Mouse (Mus musculus) testis, adult 2 months (tissue): Measurements from ENCODE around the gene Setd1a. TPM values are rescaled to one million over a fixed set of nuclear protein-coding genes. Genes with fewer than 3 reads are reported as not detected.
A peak's percentile ranks its signal among the peaks of the same experiment; 100 is the strongest.
"Not testable (repeated sequence)": the region's sequence is repeated elsewhere in the genome, so short reads cannot be mapped to it uniquely, and the experiment has no call there.

ENCODE experiments used
- H3K27ac ChIP-seq: fragments of 200-500 bp; 2 replicates; pipeline ENCODE4 v1.5.1; 2012; ENCODE audit warnings: low read depth, low read length; ENCODE audit not compliant: control insufficient read depth, insufficient read depth
- H3K27me3 ChIP-seq: fragments of 200-500 bp; 2 replicates; pipeline ENCODE4 v1.6.1; 2012; ENCODE audit warnings: mild to moderate bottlenecking, low read length, moderate library complexity; ENCODE audit not compliant: control insufficient read depth, insufficient read depth
- H3K36me3 ChIP-seq: fragments of 200-500 bp; 2 replicates; pipeline ENCODE4 v1.6.1; 2012; ENCODE audit warnings: mild to moderate bottlenecking, low read length; ENCODE audit not compliant: control insufficient read depth, insufficient read depth
- H3K4me1 ChIP-seq: fragments of 200-500 bp; 2 replicates; pipeline ENCODE4 v1.6.1; 2012; ENCODE audit warnings: low read length; ENCODE audit not compliant: control insufficient read depth, insufficient read depth
- H3K4me3 ChIP-seq: fragments of 200-500 bp; 2 replicates; pipeline ENCODE4 v1.5.1; 2012; ENCODE audit warnings: low read depth, mild to moderate bottlenecking, low read length, moderate library complexity, mixed read lengths; ENCODE audit not compliant: control insufficient read depth
- CTCF ChIP-seq: fragments of 200-500 bp; IDR thresholded peaks from 2 replicates; pipeline ENCODE4 v1.5.1; 2012; ENCODE audit warnings: low read depth, mild to moderate bottlenecking, inconsistent platforms, low read length, moderate library complexity; ENCODE audit not compliant: control insufficient read depth, insufficient read depth, insufficient replicate concordance
- POLR2A ChIP-seq: fragments of 200-500 bp; IDR thresholded peaks from 2 replicates; pipeline ENCODE4 v1.6.1; 2012; ENCODE audit warnings: low read depth, mild to moderate bottlenecking, inconsistent platforms, low read length, moderate library complexity; ENCODE audit not compliant: control insufficient read depth
- polyA plus RNA-seq: library from polyadenylated mRNA; depleted of rRNA; stranded (reverse); fragments of >200 nt; gene quantifications from 2 replicates; pipeline ENCODE4 v1.2.3, GENCODE M21; 2012

Gene Setd1a
- polyA plus RNA-seq, 1 experiment, result 18.2 TPM

DNA sequence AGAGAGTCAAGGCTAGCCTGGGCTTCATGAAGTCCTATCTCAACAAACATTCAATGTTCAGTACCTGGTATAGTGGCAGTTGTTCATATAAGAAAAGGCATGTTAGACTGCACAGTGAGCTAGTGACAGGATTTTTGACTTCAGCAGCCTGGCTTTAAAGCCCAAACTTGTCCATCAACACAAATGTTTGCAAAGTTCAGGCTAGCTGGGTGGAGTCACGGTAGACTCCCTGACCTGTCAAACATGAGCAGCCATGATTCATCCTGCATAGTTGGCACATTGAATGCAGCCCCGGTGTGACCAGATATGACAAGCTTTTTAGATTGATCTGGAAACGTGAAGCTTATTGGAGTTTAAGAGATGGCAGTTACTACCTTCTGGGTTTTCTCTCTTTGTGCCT is 4.4 kb upstream of the Setd1a start:
- Histone ChIP-seq H3K4me1 (peaks cover 28% of the 10 kb centered on the region), H3K27me3 (no peaks in the 10 kb centered on the region), H3K4me3 (no peak overlapping the region; the same call in 1 of the 2 replicates), H3K36me3 (no peaks in the 10 kb centered on the region), H3K27ac (no peak overlapping the region)
- TF ChIP-seq POLR2A (no peak), CTCF (no peak)

- Histone ChIP-seq H3K36me3 (no peaks in the 10 kb centered on the region), H3K27ac (no peak overlapping the region), H3K4me3 (no peak overlapping the region), H3K4me1 (peaks cover 23% of the 10 kb centered on the region), H3K27me3 (no peaks in the 10 kb centered on the region)
- no peak for TF ChIP-seq CTCF
- TF ChIP-seq POLR2A, result no peak
Observed at GRCm38 (mm10) chr7:127772557-127772956, 3.9 kb upstream of the Setd1a start.

DNA sequence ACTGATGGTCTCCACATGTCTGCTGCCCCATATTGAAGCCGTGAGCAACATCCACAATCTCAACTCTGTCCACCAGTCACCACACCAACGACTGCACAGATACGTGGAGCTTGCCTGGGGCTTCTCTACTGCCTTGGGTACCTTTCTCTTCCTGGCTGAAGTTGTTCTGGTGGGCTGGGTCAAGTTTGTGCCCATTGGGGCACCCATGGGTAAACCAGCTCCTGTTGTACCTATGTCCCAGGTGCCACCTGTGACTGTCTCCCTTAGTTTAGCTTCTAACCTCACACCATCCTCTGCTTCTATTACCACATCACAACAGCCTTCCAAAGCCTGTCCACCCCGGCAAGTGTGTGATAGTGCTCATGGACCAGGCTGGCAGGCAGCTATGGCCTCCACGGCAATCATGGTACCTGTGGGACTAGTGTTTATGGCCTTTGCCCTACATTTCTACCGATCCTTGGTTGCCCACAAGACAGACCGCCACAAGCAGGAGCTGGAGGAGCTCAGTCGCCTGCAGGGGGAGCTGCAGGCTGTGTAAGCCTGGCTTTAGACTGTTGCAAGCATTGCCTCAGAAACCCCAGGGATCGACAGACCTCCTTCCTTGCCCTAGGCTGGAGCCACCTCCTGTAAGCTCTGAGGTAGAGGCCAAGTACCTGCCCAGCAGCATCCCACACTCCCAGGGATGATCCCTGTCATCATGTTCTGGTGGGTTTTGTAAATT is 2.6 kb upstream of the Setd1a start:
- Histone ChIP-seq H3K27ac (no peak overlapping the region), H3K4me3 (no peak overlapping the region)

DNA sequence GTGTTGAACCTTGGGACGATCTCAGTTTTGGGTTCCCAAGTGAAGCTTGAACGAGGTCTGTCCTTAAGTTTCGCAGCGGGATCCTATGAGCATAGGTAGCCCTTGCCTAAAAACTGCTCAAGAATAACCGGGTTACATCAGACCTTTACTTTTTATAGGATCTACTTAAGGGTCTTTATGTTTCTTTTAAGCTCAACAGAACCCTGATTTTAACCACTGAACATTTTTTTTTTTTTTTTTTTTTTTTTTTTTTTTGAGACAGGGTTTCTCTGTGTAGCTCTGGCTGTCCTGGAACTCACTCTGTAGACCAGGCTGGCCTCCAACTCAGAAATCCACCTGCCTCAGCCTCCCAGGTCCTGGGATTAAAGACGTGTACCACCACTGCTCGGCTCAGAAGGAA is 633 bp upstream of the Setd1a start:
- H3K27me3 ChIP-seq, H3K36me3 ChIP-seq: not testable (repeated sequence)
- Histone ChIP-seq H3K4me1 (peaks cover 10% of the 10 kb centered on the region), H3K27ac (peak overlapping the region; percentile 99), H3K4me3 (peak overlapping the region; percentile 97)

More for the DNA sequence above, 2.6 kb upstream of the Setd1a start:
- TF ChIP-seq CTCF (peak; percentile 58; the same call in 1 of the 2 replicates), POLR2A (no peak)
- Histone ChIP-seq H3K36me3 (no peaks in the 10 kb centered on the region), H3K27me3 (no peaks in the 10 kb centered on the region), H3K4me1 (peaks cover 19% of the 10 kb centered on the region)

DNA sequence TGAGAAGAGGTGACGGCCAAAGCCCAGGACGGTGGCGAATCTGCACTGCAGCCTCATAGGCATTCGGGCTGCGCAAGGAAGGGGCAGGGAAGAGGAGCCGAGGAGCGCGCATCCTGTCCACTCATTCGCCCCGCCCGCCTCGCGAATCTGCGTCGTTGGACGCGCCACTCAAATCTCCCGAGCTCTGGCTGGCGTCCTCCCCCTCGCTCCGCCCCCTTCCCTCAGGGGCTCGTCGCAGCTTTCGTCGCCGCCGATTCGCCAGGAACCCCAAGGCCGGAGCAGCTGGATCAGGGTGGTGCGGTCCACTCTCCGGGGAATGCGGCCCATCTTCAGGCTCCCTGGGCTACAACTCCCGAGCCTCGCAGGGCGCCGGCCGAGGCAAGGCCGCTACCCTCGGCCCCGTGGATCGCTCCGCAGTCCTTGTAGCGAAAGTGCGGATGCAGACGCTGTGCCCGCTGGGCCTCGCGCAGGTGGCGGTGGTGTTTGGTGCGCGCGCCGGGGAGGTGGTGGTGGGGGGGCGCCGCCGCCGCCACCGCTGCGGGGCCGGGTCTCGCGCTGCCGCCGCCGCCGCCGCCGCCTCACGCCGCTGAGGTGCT is 506 bp downstream of the Setd1a start:
- Histone ChIP-seq H3K4me1 (peaks cover 7% of the 10 kb centered on the region), H3K36me3 (peaks cover 5% of the 10 kb centered on the region), H3K4me3 (peak overlapping the region; percentile 97), H3K27me3 (no peaks in the 10 kb centered on the region), H3K27ac (peak overlapping the region; percentile 99)
- no peak for TF ChIP-seq CTCF
- peak; percentile 76; the same call in 1 of the 2 replicates for TF ChIP-seq POLR2A

DNA sequence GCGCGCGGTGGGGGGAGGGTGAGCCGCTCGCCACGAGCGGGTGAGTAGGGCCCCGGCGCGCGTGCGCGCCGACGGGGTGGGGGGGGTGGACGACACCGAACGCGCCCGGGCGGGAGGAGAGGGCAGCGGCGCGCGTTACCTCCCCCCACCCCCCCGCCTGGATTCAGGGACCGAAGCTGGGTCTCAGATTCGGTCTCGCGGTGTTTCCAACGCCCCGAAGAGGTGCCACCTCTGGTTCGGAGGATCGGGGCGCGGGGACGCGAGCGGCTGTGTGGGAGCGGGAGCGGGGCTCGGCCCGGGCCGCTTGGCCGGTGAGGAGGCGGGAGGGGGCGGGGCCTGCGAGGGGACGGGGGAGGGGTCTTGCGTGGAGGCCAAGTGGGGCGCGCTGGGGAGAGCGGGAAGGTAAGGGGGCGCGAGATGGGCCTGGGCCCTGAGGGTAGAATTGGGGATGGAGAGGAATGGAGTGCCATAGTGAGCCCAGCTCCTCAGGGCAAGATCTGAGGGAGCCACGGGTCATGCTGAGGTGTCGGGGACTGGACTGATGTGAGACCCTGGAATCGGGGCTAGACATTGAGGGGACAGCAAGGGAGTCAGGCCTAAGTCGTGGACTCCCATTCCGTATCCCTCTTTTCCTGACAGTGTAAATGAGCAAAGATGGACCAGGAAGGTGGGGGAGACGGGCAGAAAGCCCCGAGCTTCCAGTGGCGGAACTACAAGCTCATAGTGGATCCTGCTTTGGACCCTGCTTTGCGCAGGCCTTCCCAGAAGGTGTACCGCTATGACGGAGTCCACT is 1.2 kb downstream of the Setd1a start:
- TF ChIP-seq POLR2A, result no peak
- TF ChIP-seq CTCF, result no peak
- Histone ChIP-seq H3K4me3 (peak overlapping the region; percentile 97), H3K27ac (peak overlapping the region; percentile 99), H3K36me3 (peaks cover 7% of the 10 kb centered on the region), H3K4me1 (peaks cover 7% of the 10 kb centered on the region), H3K27me3 (no peaks in the 10 kb centered on the region)

GRCm38 (mm10) chr7:127778350-127778749 is 1.9 kb downstream of the Setd1a start:
- Histone ChIP-seq H3K27ac (peak overlapping the region; percentile 90; the same call in 1 of the 2 replicates), H3K4me3 (peak overlapping the region; percentile 97), H3K36me3 (peaks cover 7% of the 10 kb centered on the region), H3K4me1 (peaks cover 7% of the 10 kb centered on the region), H3K27me3 (no peaks in the 10 kb centered on the region)
- TF ChIP-seq CTCF, result no peak
- TF ChIP-seq POLR2A, result no peak
